Mouse (Mus musculus): ENCODE results near the gene Zic4.

Gene Zic4

GRCm38 (mm10) chr9:91364127-91364970 is 2.1 kb downstream of the Zic4 start:
- DNase-seq, result no peak

GRCm38 (mm10) chr9:91364971-91365501 is 2.8 kb downstream of the Zic4 start:
- DNase-seq, result no peak

DNA sequence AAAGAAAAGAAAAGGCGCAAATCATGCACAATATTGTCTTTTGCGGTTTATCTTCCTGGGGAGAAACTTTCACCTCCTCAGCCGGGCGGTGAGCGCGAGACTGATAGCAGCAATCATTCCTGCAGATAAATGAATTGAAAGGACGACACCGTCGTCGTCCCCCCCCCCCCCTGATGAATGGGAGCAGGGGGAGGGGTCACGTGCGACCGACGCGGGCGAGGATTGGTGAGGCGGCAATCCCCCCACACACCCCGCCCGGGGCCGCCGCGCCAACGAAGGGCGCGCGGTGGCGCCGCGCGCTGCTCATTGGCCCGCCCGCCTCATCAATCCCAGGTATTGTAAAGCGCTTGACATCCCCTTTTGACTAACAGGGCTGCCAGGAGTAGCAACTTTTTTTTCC is 3.5 kb downstream of the Zic4 start, which contains the start of gene Zic1:
Zic1 (minus strand) TSS at position 147 of the 400 bp plus-strand sequence.
- DNase-seq, result no peak

- no peak for DNase-seq
Observed at GRCm38 (mm10) chr9:91366226-91366998, 4.2 kb downstream of the Zic4 start.

GRCm38 (mm10) chr9:91366999-91367811 is 5.0 kb downstream of the Zic4 start:
- DNase-seq, result no peak

DNA sequence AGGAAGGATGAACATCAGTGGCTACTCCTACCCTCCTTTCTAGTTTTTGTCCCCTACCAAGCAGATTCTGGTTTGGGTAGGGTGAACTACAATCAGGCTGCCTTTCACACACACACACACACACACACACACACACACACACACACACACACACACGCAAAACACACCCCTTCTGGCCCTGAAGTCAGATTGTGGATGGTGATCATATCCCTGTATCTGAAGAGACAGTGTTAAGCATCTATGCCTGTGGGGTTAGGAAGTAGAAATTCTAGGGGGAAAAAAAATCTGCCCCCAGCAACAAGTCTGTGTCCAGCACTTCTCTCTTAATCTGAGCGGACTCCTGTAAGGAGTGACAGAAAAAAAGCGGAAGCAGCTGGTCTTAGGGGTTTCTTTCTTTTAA is 5.9 kb downstream of the Zic4 start:
- no peak for DNase-seq

DNA sequence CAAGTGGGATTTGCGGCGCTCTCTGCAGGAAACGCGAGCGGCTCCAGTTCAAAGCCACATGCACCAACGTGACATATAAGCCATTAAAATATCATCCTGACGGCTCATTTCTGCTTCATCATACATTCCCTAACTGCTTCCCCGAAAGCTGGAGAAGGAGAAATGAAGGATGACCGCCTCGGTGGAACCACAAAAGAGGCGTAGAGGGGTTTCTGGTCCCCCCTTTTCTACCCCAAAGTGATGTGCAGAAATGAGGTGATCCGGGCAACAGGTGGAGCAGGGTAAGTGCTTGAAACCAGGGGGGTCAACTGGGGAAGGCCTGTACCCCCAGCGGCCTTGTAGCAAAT is 6.7 kb downstream of the Zic4 start:
- DNase-seq, result no peak

- DNase-seq, result no peak
Observed at GRCm38 (mm10) chr9:91369293-91369991, 7.2 kb downstream of the Zic4 start.

DNA sequence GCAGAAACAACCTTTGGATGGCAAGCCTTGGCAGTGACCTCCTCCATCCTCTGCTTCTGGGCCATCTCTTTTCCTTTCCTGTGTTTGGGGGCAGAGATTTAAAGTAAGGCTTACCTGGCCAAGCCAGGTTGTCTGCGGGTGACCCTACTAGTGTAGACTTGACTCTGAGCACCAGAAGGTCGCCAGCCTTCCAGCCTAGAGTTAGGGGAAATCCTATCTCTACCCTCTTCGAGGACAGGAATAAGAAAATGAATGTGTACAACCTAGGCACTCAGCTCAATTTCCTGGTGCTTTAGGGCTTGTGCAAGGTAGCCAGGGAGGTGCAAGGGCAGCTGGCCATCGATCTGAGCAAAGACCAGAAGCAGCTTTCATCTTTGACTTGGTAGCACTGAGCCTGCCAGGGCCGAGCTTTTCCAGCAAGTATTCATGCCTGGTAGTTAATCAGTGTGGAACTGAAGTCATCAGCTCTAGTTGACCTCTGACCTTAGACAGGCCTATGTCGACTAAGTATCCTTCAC is 8.0 kb downstream of the Zic4 start:
- DNase-seq, result no peak

DNA sequence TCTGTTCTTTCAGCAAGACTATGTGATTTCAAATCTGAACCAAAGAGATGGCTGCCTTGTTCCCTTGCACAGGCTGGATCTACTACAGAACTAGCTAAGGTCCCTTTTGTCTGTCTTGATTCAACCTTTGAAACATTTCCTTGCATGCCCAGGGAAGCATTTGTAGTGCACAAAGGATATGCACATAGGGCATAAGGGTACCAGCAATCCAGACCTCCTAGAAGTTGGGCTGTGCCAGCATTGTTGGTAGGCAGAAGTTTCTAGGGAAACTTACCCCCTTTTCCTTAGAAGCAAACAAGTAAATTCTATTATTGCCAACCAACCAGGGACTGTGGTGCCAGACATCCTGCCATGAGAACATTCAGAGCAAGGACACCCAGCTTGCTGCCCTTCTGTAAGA is 8.8 kb downstream of the Zic4 start:
- DNase-seq, result no peak

GRCm38 (mm10) chr9:91371608-91372007 is 9.4 kb downstream of the Zic4 start:
- no peak for DNase-seq

GRCm38 (mm10) chr9:91373811-91374575 is 11.8 kb downstream of the Zic4 start:
- no peak for DNase-seq

DNA sequence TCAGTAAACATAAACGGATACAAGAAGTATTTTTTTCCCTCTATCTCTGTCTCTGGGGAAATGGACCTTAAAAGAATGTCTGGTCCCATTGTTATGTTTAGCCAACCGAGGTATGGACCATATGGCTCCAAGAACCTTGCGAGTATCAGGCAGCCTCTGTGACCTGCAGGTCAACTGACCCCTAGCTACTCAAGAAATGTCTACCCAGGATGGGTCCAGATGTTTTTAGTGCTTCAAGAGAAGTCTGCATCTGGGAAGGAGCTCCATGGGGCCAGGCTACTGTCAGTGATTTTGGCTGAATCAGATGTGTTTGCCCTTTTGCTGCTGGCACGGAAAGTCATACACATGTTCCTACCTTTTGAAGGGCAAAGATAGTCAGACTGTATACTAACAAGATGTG is 12.5 kb downstream of the Zic4 start:
- DNase-seq, result no peak

DNA sequence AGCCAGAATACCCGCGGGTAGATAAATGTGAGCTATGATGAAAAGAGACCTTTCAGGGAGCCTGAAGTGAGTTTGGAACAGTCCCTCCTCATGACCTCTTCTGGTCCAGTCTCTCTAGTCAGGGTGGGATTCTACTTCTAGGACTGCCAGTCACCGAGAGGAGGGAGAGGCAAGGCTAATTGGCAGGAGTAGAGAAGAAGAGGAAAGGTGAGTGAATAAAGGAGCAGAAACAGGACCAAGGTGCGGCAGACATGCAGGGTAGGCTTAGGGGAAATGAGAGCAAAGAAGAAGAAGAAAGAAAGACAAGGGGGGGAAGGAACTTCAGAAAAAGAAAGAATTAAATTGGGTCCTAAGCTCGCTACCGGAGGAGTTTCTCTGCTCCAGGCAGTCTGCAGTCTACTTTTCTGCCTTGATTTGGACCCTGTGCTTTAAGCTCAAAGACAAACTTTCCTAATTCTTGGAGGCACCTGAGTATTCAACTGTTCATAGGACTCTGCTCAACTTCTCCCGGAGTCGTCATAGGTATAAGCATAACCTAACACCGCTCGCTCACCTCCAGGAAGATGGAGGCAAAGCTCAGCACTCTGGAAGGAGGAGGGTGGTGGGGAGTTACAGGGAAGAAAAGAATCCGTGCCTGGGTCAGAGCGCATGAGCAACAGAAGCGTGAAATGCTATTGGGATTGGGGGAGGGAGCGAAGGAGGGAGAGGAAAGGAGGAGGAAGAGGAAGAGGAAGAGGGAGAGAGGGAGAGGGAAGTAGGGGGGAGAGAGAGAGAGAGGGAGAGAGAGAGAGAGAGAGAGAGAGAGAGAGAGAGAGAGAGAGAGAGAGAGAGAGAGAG is 15.0 kb downstream of the Zic4 start:
- no peak for DNase-seq

- no peak for DNase-seq
Observed at GRCm38 (mm10) chr9:91377873-91378150, 15.6 kb downstream of the Zic4 start.

GRCm38 (mm10) chr9:91378411-91379299 is 16.4 kb downstream of the Zic4 start:
- DNase-seq, result no peak

GRCm38 (mm10) chr9:91379300-91379635 is 17.1 kb downstream of the Zic4 start:
- no peak for DNase-seq

DNA sequence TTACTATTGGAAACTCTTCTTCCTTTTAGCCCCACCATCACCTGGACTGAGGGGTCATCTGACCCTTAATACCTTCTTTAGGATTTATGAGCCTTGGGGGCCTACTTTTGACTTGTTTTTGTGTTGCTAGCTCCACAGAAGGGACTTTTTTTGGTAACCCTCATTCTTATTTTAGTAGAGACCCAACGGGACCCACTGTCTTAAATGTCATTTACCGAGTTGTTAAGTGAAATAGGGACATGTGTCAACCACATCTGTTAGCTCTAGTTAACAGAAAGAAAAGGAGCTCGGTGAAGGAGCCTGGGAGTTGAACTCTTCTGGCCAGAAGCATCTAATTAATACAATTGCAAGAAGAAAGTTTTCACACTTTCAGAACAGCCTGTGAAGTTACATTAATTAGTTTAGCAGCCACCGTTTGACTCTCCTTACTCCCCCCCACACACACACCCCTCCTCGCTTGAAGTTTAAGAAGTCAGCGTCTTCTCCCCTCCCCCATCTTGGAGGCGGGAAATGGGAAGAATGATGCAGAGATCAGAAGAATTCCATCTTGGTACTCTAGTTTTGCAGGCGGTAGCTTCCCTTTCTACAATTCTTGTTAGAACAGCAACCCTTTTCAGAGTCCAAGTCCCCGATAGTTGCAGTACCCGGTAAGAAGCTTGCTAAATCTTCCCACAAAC is 17.7 kb downstream of the Zic4 start:
- DNase-seq, result no peak

DNA sequence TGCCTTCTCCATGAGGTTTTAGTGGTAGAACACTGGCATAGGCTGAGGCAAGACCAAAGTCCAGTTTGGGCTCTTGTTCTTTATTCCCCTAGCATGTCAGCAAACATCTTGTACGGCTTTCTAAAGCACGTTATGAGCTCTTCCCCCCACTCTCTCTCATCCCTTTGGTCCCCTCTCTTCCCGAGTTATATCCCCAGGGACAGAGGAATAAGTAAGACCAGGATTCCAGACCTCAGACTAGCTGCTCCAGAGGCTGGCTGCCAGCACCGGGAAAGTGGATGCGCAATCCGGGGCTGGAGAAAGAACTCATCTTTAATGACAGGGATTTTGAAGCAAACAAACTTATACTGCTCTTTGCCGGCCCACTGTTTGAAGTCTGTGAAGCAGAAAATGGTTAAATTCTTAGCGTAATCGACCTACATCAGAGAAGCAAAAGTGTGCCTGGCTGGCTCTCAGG is 18.3 kb downstream of the Zic4 start:
- no peak for DNase-seq

All from thymus, postnatal 4 days (tissue).